Mouse (Mus musculus): ENCODE data around the gene Kcnq1.

DNA sequence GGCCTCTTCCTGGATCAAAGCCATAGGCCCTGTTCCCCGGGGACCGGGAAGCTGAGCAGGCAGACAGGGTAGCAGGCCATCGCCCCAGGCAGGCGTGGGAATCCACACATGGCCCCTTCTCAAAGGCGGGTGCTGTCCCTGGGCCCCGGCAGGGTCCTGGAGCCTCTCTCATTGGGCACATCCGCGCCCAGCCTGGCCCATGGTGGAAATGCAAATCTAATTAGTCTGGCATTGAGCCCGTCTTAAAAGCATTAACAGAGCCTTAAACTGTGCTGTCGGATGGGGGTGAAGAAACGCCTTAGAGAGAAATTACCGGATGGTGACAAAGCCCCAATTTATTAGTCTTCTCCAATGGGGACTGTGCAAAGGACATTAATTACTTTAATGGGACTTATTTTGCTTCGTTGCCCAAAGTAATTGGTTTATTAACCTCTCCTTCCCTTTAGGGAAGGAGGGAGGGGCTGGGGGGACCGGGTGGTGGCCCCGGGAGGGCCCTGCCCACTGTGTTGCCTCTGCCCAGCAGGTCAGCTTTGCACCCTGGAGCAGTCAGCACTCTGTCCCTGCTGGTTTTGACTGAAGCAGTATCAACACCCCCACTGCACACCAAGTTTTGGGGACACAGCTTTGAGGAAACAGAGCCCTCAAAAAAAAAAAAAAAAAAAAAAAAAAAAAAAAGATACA is 234.6 kb downstream of the Kcnq1 start:
- no peak for TF ChIP-seq ELF1 (IDR thresholded peaks at IDR 0.05; ENCODE audit: low read depth, low read length)
- TF ChIP-seq USF1 (IDR thresholded peaks at IDR 0.05; ENCODE audit: low read depth, low read length), result no peak
- TF ChIP-seq MAX (IDR thresholded peaks at IDR 0.05; ENCODE audit: low read length), result no peak
- no peak for TF ChIP-seq CHD2 (IDR thresholded peaks at IDR 0.05; ENCODE audit: low read length)
